Mouse (Mus musculus) neutrophil, adult 59 days (primary cell): ENCODE data around the gene Wdr64. TPM values are rescaled to one million over a fixed set of nuclear protein-coding genes. Genes with fewer than 3 reads are reported as not detected.

Source experiments
- total RNA-seq, 2 experiments: library from RNA; stranded (reverse); gene quantifications; 1 replicate in 1 of 2; 2 replicates in 1 of 2; pipeline ENCODE4 v1.2.4; 2023

Gene Wdr64
- not detected for total RNA-seq

DNA sequence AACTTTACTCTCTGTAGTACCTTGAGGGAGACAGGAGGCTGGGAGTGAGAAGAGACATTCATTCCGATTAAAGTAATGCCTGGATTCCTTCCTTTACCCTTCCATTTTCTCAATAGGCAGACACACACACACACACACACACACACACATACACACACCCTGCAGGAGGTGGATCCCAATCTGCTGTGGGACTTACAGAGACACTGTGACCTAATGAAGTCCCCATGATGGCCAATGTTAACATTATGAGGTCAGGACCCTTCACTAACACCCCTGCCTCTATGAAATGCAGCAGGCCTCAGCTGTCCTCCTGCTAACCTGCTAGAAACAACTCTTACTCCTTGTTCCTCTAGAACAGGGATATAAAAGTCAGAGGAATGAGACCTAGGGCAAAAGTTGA, at the start of gene Wdr64:
Gene Wdr64 (plus strand): TSS at position 301 of the 400 bp plus-strand sequence.

DNA sequence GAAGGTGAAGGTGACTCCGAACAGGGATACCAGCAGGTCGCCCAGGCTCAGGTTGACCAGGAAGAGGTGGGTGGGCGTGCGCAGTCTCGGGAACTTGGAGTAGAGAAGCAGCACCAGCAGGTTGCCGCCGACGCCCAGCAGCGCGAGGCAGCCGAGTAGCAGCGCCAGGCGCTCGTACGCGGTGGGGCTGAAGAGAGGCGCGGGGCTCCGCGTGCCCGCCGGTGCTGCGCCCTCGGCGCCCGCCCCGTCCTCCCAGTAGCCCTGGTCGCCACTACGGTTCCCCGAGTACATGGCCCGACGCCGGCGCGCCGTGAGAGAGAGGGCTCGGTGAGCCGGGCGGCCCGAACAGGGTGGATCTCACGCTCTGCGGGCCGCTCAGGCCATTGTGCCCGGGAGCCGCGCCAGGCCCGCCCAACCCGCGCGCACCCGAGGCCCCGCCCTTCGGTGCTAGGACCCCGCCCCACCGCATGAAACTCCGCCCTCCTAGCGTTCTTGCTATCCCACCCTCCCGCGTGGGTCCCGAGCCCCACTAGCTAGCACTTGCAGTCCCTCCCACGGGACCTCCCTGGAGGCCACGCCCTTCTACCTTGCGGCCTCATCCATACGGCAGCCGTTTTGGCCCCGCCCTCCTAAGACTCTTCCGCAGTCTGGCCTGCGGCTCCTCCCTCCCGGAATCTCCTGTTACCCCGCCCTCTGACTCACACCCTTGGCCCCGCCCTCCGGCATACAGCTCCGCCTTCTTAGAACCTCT, 6.0 kb upstream of the Wdr64 start, which contains the start of the genes Opn3 and Chml:
Gene Opn3 (minus strand): TSS at position 531 of the 751 bp plus-strand sequence.
Gene Chml (minus strand): TSS at position 656 of the 751 bp plus-strand sequence.

Other genes starting within 250 kb of the Wdr64 start
- under 1 TPM; 0.64 to 0.71 TPM for gene Rgs7, start 206.1 kb upstream of the Wdr64 start, total RNA-seq
- 1 to 10 TPM; 4.2 to 4.9 TPM for gene Kmo, start 78.2 kb upstream of the Wdr64 start, total RNA-seq
- 10 to 100 TPM; 30.8 to 31.6 TPM for gene Fh1, start 73.0 kb upstream of the Wdr64 start, total RNA-seq
- 1 to 10 TPM; 1.2 to 2.8 TPM for gene Opn3, start 5.8 kb upstream of the Wdr64 start, total RNA-seq
- gene Chml, start 5.7 kb upstream of the Wdr64 start, total RNA-seq, result 1 to 10 TPM; 6.9 to 7.4 TPM
- gene Exo1, start 182.0 kb downstream of the Wdr64 start, total RNA-seq, result 10 to 100 TPM; 15.9 to 19.7 TPM
- not detected for gene Gm38100, start 221.7 kb downstream of the Wdr64 start, total RNA-seq